Mouse (Mus musculus) Patski (cell line): ENCODE measurements at regions not wholly inside any gene's neighbourhood (a gene's known extent, or its start where the extent isn't known, plus 50 kb on each side); places are given as distances from the start of the nearest gene placed in this dataset.
"Not testable (repeated sequence)": the region's sequence is repeated elsewhere in the genome, so short reads cannot be mapped to it uniquely, and the experiment has no call there.

Source experiments
- ATAC-seq: fragments of 100-300 bp; one replicate; pipeline ENCODE4 v1.8.0; 2021
- CTCF ChIA-PET: fragments of 350-600 bp; sonication (Branson Sonifier 250); formaldehyde crosslinking; loops from one replicate; lab custom pipeline; 2022; ENCODE audit warnings: inconsistent platforms; lab: Charles Lee
- POLR2A ChIA-PET: fragments of 350-600 bp; sonication (Branson Sonifier 250); formaldehyde crosslinking; loops from one replicate; lab custom pipeline; 2022; ENCODE audit warnings: antibody characterized with exemption, inconsistent platforms; lab: Charles Lee
- DNase-seq: peaks from one replicate; pipeline ENCODE4 v3.0.0-alpha.2; 2011; ENCODE audit warnings: low read depth, low spot score
- H3K27me3 ChIP-seq: fragments of 371-371 bp; one replicate; pipeline ENCODE4 v1.5.1; 2021
- CTCF ChIP-seq: fragments of 100-300 bp; IDR thresholded peaks from one replicate; pipeline ENCODE4 v1.5.1; 2021
- in situ Hi-C: fragments of 300-500 bp; cut with MboI; formaldehyde crosslinking; loops from 3 replicates; pipeline ENCODE4 v1.11.1; 2018; ENCODE audit warnings: low pct_unique_long_range_greater_than_20kb, mixed read lengths

- ChIA-PET POLR2A (no interaction called here), CTCF (interaction anchor here (1.2 kb wide), 1 partner anchor 42 kb away, joined by 4 read pairs; no protein-coding TSS in a partner anchor)
- in situ Hi-C loops: no loop called here
- DNase-seq (no peak), ATAC-seq (no peak)
- H3K27me3 ChIP-seq: no peaks in the 10 kb centered on the region
- no peak for TF ChIP-seq CTCF
Measured at GRCm38 (mm10) chr9:41446431-41447203, 285.1 kb upstream of the Ubash3b start.

- ChIA-PET POLR2A (no interaction called here), CTCF (no interaction called here)
- no peak for TF ChIP-seq CTCF
- no peaks in the 10 kb centered on the region for H3K27me3 ChIP-seq
- in situ Hi-C loops: no loop called here
- DNase-seq (no peak), ATAC-seq (no peak)
Measured at GRCm38 (mm10) chr9:41442418-41442817, 280.9 kb upstream of the Ubash3b start.

- no peak for ATAC-seq
- in situ Hi-C loops: no loop called here
- POLR2A ChIA-PET: interaction anchor here (0.9 kb wide), 1 partner anchor 423 kb away, joined by 3 read pairs; no protein-coding TSS in a partner anchor
- no peak for DNase-seq
- CTCF ChIA-PET: no interaction called here
- TF ChIP-seq CTCF: no peak
- no peaks in the 10 kb centered on the region for H3K27me3 ChIP-seq
Measured at GRCm38 (mm10) chr9:41439979-41440378, 278.5 kb upstream of the Ubash3b start.

- TF ChIP-seq CTCF: no peak
- POLR2A ChIA-PET: no interaction called here
- CTCF ChIA-PET: no interaction called here
- in situ Hi-C loops: no loop called here
- DNase-seq (no peak), ATAC-seq (no peak)
- no peaks in the 10 kb centered on the region for H3K27me3 ChIP-seq
Measured at GRCm38 (mm10) chr9:41438141-41438540, 276.6 kb upstream of the Ubash3b start.

- ChIA-PET CTCF (no interaction called here), POLR2A (no interaction called here)
- ATAC-seq (no peak), DNase-seq (no peak)
- H3K27me3 ChIP-seq: no peaks in the 10 kb centered on the region
- in situ Hi-C loops: no loop called here
- TF ChIP-seq CTCF: no peak
Measured at GRCm38 (mm10) chr9:41430391-41431343, 269.2 kb upstream of the Ubash3b start.

GRCm38 (mm10) chr9:41429711-41430390 is 268.4 kb upstream of the Ubash3b start:
- POLR2A ChIA-PET: no interaction called here
- CTCF ChIA-PET: interaction anchor here (1.0 kb wide), 1 partner anchor 9 kb away, joined by 4 read pairs; no protein-coding TSS in a partner anchor
- no peak for TF ChIP-seq CTCF
- ATAC-seq (no peak), DNase-seq (no peak)
- H3K27me3 ChIP-seq: no peaks in the 10 kb centered on the region
- in situ Hi-C loops: no loop called here

- no peak for DNase-seq
- no peak for TF ChIP-seq CTCF
- ChIA-PET POLR2A (no interaction called here), CTCF (interaction anchor here (1.0 kb wide), 1 partner anchor 8 kb away, joined by 4 read pairs; no protein-coding TSS in a partner anchor)
- in situ Hi-C loops: no loop called here
- H3K27me3 ChIP-seq: no peaks in the 10 kb centered on the region
- no peak for ATAC-seq
Measured at GRCm38 (mm10) chr9:41429236-41429635, 267.7 kb upstream of the Ubash3b start.

- ATAC-seq (no peak), DNase-seq (no peak)
- POLR2A ChIA-PET: interaction anchor here (1.2 kb wide), 1 partner anchor 22 kb away, joined by 3 read pairs; no protein-coding TSS in a partner anchor
- CTCF ChIA-PET: no interaction called here
- in situ Hi-C loops: no loop called here
- no peak for TF ChIP-seq CTCF
- H3K27me3 ChIP-seq: no peaks in the 10 kb centered on the region
Measured at GRCm38 (mm10) chr9:41426698-41427097, 265.2 kb upstream of the Ubash3b start.

GRCm38 (mm10) chr9:41425225-41425624 is 263.7 kb upstream of the Ubash3b start:
- H3K27me3 ChIP-seq: no peaks in the 10 kb centered on the region
- DNase-seq (no peak), ATAC-seq (no peak)
- ChIA-PET POLR2A (no interaction called here), CTCF (no interaction called here)
- TF ChIP-seq CTCF: no peak
- in situ Hi-C loops: no loop called here

GRCm38 (mm10) chr9:41413791-41414190 is 252.3 kb upstream of the Ubash3b start:
- ChIA-PET CTCF (interaction anchor here (1.0 to 1.9 kb wide), 2 partner anchors 20 to 22 kb away, joined by 3 to 5 read pairs; no protein-coding TSS in a partner anchor), POLR2A (no interaction called here)
- TF ChIP-seq CTCF: no peak
- H3K27me3 ChIP-seq: no peaks in the 10 kb centered on the region
- ATAC-seq (no peak), DNase-seq (no peak)
- in situ Hi-C loops: no loop called here

GRCm38 (mm10) chr9:41413091-41413490 is 251.6 kb upstream of the Ubash3b start:
- ATAC-seq, DNase-seq, POLR2A ChIA-PET, H3K27me3 ChIP-seq, in situ Hi-C loops: not testable (repeated sequence)
- CTCF ChIA-PET: interaction anchor here (1.0 to 1.9 kb wide), 2 partner anchors 21 to 22 kb away, joined by 3 to 5 read pairs; no protein-coding TSS in a partner anchor
